Mouse (Mus musculus) forebrain, embryonic 15.5 days (tissue): ENCODE measurements around the gene Gm42421. TPM values are rescaled to one million over a fixed set of nuclear protein-coding genes. Genes with fewer than 3 reads are reported as not detected.

ENCODE experiments used
- ATAC-seq: fragments of 200-750 bp; cut with Nextera tagmentation; replicated peaks from 2 replicates; pipeline ENCODE4 v1.8.0; 2017; ENCODE audit warnings: mild to moderate bottlenecking, moderate TSS enrichment, moderate library complexity
- H3K27ac ChIP-seq: fragments of 300-500 bp; sonication (generic); replicated peaks from 2 replicates; pipeline ENCODE4 v1.5.1; 2015; ENCODE audit warnings: mild to moderate bottlenecking, inconsistent platforms
- H3K27me3 ChIP-seq: fragments of 300-500 bp; sonication (generic); 2 replicates; pipeline ENCODE4 v1.6.1; 2015; ENCODE audit warnings: inconsistent platforms
- H3K36me3 ChIP-seq: fragments of 300-500 bp; sonication (generic); 2 replicates; pipeline ENCODE4 v1.6.1; 2015; ENCODE audit warnings: mild to moderate bottlenecking, inconsistent platforms
- H3K4me1 ChIP-seq: fragments of 300-500 bp; sonication (generic); 2 replicates; pipeline ENCODE4 v1.6.1; 2015; ENCODE audit warnings: inconsistent platforms
- H3K4me2 ChIP-seq: fragments of 300-500 bp; sonication (generic); replicated peaks from 2 replicates; pipeline ENCODE4 v1.6.1; 2015; ENCODE audit warnings: mild to moderate bottlenecking, inconsistent platforms
- H3K4me3 ChIP-seq: fragments of 300-500 bp; sonication (generic); 2 replicates; pipeline ENCODE4 v1.5.1; 2015; ENCODE audit warnings: mild to moderate bottlenecking, inconsistent platforms
- H3K9ac ChIP-seq: fragments of 300-500 bp; sonication (generic); replicated peaks from 2 replicates; pipeline ENCODE4 v1.6.1; 2015; ENCODE audit warnings: mild to moderate bottlenecking, inconsistent platforms
- H3K9me3 ChIP-seq: fragments of 300-500 bp; sonication (generic); 2 replicates; pipeline ENCODE4 v1.6.1; 2016; ENCODE audit warnings: inconsistent platforms
- WGBS: fragments of 180-500 bp; shearing (Covaris S2); methylation state at CpG from one replicate; pipeline ENCODE4 v1.1.7; 2015; ENCODE audit warnings: mixed read lengths; 5-methylcytosine and 5-hydroxymethylcytosine counted together
- polyA plus RNA-seq: library from polyadenylated mRNA; unstranded; fragments of >200 nt; fragmentation: Nextera tagmentation; extraction: Ambion mirVana; gene quantifications from 2 replicates; pipeline ENCODE4 v1.2.1, GENCODE M21; 2015

Gene Gm42421
- polyA plus RNA-seq, 1 experiment from 2014 or later: 2.2 TPM

DNA sequence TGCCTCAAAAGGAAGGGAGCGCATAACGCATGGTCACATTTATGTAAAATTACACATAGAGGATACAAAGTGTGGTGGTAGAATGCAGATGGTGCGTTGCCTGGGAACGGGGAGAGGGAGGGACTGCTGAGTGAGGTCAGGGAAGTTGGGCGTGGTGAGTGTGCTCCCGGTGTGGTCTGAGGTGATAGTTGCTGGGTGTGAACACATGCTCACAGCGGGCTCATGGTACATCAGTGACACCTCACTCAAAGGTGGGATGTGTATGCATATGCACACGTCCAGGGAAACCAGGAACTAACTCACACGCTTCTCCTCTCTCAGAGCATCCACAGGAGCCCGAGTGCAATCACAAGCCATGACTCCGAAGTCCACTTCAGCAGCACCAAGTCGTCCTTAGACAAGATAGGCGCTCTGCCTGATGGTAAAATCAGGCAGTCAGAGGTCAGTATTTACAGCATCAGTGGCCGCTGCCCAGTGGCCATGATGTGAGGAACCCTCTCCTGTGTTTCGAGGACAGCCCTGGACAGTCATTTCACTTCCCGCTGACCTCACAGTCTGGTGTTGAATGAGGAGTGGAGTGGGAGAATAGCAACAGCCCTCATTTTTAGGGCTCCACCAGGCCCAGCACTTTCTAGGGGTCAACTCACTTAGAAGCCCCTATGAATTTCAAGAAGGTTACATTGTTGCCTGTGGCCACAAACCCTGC is 48.9 kb downstream of the Gm42421 start:
- Histone ChIP-seq H3K36me3 (no peaks in the 10 kb centered on the region), H3K4me3 (no peak overlapping the region), H3K27me3 (no peaks in the 10 kb centered on the region), H3K4me2 (no peak overlapping the region), H3K9ac (no peak overlapping the region), H3K9me3 (no peaks in the 10 kb centered on the region), H3K27ac (no peak overlapping the region), H3K4me1 (peaks cover 4% of the 10 kb centered on the region; the same call in 1 of the 2 replicates)
- no peak for ATAC-seq
- WGBS: 82% methylated on average over 16 of the region's 16 CpGs

DNA sequence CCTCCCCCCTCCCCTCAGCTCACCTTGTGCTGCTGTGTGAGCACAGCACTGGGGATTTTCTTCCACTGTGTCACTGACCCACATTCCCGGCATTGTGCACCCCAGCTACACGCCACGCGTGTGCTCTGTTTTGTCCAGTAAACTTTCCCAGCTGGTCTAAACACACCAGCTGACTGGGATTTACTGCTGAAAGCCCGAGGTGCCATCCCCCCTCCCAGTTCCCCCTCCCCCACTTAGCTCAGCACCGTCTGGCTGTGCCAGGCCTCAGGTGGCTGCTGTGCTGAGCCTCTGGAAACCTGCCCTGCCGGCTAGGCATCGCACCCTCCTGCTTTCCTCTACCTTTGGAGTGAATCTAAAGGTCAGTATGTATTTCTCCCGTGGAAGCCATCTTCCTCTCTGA is 52.9 kb downstream of the Gm42421 start:
- Histone ChIP-seq H3K27me3 (no peaks in the 10 kb centered on the region), H3K4me3 (no peak overlapping the region), H3K9me3 (no peaks in the 10 kb centered on the region), H3K36me3 (peaks cover 8% of the 10 kb centered on the region; the same call in 1 of the 2 replicates), H3K9ac (no peak overlapping the region), H3K4me1 (peaks cover 4% of the 10 kb centered on the region; the same call in 1 of the 2 replicates), H3K27ac (no peak overlapping the region), H3K4me2 (no peak overlapping the region)
- WGBS: 15% methylated on average over 9 of the region's 9 CpGs
- ATAC-seq: no peak

DNA sequence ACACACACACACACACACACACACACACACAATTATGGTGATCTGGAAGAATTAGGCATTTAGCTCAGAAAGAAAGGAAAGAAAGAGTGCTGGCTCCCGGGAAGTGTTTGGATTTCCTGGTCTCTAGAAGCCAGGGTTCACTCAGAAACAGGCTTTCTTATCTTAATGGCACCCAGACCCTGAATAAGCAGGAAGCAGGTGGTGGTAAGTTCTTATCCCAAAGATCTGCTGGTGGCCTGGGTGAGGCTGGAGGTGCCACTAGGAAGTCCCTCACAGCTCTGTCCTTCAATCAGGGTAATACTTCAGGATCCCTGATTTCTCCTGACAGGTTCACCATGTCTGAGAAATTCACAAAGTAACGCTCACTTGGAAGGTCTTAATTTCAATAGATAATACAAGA is 54.4 kb downstream of the Gm42421 start:
- ATAC-seq: no peak
- WGBS: 88% methylated on average over 2 of the region's 2 CpGs

DNA sequence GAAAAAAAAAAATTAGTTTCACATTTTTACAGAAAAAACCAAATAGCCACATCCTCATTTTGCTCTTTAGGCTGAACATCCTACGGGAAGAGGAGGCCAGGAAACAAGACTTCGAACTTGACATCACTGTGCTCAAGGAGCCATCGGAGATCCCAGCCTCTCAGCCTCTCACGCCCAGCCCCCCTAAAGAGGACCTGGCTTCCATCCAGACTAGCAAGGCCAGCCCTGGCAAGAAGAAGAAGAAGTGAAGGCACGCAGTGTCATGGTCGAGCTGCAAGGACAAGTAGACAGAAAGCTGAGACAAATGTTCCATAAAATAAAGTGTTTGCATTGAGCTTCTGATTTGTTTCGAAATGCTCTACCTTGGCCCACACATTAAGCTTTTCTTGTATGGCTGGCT is 57.4 kb downstream of the Gm42421 start:
- no peak for ATAC-seq
- H3K4me3 ChIP-seq: no peak overlapping the region
- peaks cover 4% of the 10 kb centered on the region; the same call in 1 of the 2 replicates for H3K4me1 ChIP-seq
- no peaks in the 10 kb centered on the region for H3K27me3 ChIP-seq
- H3K9me3 ChIP-seq: no peaks in the 10 kb centered on the region
- 88% methylated on average over 7 of the region's 7 CpGs for WGBS
- H3K27ac ChIP-seq: no peak overlapping the region
- no peak overlapping the region for H3K9ac ChIP-seq
- H3K36me3 ChIP-seq: peaks cover 51% of the 10 kb centered on the region
- H3K4me2 ChIP-seq: no peak overlapping the region

More for the DNA sequence above, 54.4 kb downstream of the Gm42421 start:
- no peak overlapping the region for H3K4me3 ChIP-seq
- no peak overlapping the region for H3K27ac ChIP-seq
- no peaks in the 10 kb centered on the region for H3K27me3 ChIP-seq
- no peak overlapping the region for H3K9ac ChIP-seq
- H3K36me3 ChIP-seq: peaks cover 21% of the 10 kb centered on the region
- no peak overlapping the region for H3K4me2 ChIP-seq
- peaks cover 4% of the 10 kb centered on the region; the same call in 1 of the 2 replicates for H3K4me1 ChIP-seq
- no peaks in the 10 kb centered on the region for H3K9me3 ChIP-seq

Other genes starting within 250 kb of the Gm42421 start
- 30.4 and 30.7 TPM in 2 replicates for gene Usp42, start 195.9 kb upstream of the Gm42421 start, polyA plus RNA-seq
- gene Eif2ak1, start 110.4 kb upstream of the Gm42421 start, polyA plus RNA-seq: 46.7 and 47.5 TPM in 2 replicates
- gene Ankrd61, start 30.5 kb upstream of the Gm42421 start, polyA plus RNA-seq: 0.50 and 0.55 TPM in 2 replicates
- gene Aimp2, start 18.3 kb upstream of the Gm42421 start, polyA plus RNA-seq: 86.5 and 92.8 TPM in 2 replicates
- gene Pms2, start 18.2 kb upstream of the Gm42421 start, polyA plus RNA-seq: 30.2 and 30.7 TPM in 2 replicates
- gene Rsph10b, start 4.9 kb downstream of the Gm42421 start, polyA plus RNA-seq: 1.9 and 2.1 TPM in 2 replicates
- 90.9 and 94.3 TPM in 2 replicates for gene Ccz1, start 86.7 kb downstream of the Gm42421 start, polyA plus RNA-seq
- not detected in 2 replicates for gene Ocm, start 98.5 kb downstream of the Gm42421 start, polyA plus RNA-seq
- 8.4 and 9.1 TPM in 2 replicates for gene Lmtk2, start 172.3 kb downstream of the Gm42421 start, polyA plus RNA-seq